Mouse (Mus musculus): ENCODE measurements around the gene Dynlt1f. TPM values are rescaled to one million over a fixed set of nuclear protein-coding genes. Genes with fewer than 3 reads are reported as not detected.
"Not testable (repeated sequence)": the region's sequence is repeated elsewhere in the genome, so short reads cannot be mapped to it uniquely, and the experiment has no call there.

Dynlt1f gene
- total RNA-seq, 1 experiment from 2014 or later, result 120 TPM

DNA sequence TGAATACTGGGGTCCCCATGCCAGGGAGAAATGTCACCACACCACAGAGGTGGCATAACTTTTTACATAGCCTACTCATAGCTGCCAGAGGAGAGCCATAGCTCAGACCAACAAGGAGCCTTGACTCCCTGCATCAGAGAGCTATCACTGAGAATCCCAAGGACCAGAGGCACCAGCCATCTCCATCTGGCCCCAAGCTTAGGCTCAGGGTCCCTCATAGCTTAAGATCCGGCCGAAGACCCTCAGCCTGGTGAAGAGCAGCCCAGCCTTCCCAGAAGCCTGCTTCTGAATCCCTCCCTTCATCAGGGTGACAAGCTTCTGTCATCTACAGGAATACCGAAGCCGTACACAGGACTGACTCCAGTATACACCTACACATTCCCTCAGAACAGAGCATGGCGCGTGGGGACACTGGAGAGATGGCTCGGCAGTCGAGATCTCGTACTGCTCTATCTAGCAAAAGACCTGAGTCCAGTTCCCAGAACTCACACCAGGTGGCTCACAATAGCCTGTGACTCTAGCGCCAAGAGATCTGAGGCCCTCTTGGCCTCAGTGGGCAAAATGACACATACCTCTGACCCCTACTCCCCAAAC lies 15.6 kb downstream of the Dynlt1f start:
- ATAC-seq (replicated peaks in 1 of 2; ENCODE audit: insufficient read depth in 1 of 2, low FRiP score in 2 of 2, low TSS enrichment in 1 of 2, low read depth in 1 of 2, poor library complexity in 2 of 2, severe bottlenecking in 2 of 2), result peak; percentile 2 to 20; a peak in 1 of 4 replicates

- ATAC-seq (replicated peaks in 1 of 2; ENCODE audit: insufficient read depth in 1 of 2, low FRiP score in 2 of 2, low TSS enrichment in 1 of 2, low read depth in 1 of 2, poor library complexity in 2 of 2, severe bottlenecking in 2 of 2), result not testable (repeated sequence)
Measured at GRCm38 (mm10) chr17:6639486-6639885, 16.2 kb downstream of the Dynlt1f start.

GRCm38 (mm10) chr17:6638444-6638843 lies 17.3 kb downstream of the Dynlt1f start:
- ATAC-seq (replicated peaks in 1 of 2; ENCODE audit: insufficient read depth in 1 of 2, low FRiP score in 2 of 2, low TSS enrichment in 1 of 2, low read depth in 1 of 2, poor library complexity in 2 of 2, severe bottlenecking in 2 of 2), result not testable (repeated sequence)

DNA sequence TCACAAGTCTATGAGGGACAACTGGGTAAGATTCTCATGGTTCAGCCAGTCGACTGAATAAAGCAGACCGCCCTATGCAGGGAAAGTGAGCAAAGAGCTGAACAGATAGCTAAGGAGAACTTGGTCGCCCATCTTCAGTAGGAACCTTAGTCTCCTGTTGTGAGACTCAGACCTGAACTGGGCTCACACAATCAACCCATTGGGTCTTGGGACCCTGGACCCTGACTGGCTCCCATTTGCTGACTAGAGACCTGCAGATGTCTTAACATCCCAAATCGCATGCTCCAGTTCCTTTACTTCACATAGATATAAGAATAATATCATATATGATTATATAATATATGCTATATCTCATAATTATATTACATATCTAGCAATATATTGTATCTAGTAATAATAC lies 18.3 kb downstream of the Dynlt1f start:
- ATAC-seq (replicated peaks in 1 of 2; ENCODE audit: insufficient read depth in 1 of 2, low FRiP score in 2 of 2, low TSS enrichment in 1 of 2, low read depth in 1 of 2, poor library complexity in 2 of 2, severe bottlenecking in 2 of 2), result not testable (repeated sequence)

GRCm38 (mm10) chr17:6636861-6637260 lies 18.8 kb downstream of the Dynlt1f start:
- no peak for ATAC-seq (replicated peaks in 1 of 2; ENCODE audit: insufficient read depth in 1 of 2, low FRiP score in 2 of 2, low TSS enrichment in 1 of 2, low read depth in 1 of 2, poor library complexity in 2 of 2, severe bottlenecking in 2 of 2)

DNA sequence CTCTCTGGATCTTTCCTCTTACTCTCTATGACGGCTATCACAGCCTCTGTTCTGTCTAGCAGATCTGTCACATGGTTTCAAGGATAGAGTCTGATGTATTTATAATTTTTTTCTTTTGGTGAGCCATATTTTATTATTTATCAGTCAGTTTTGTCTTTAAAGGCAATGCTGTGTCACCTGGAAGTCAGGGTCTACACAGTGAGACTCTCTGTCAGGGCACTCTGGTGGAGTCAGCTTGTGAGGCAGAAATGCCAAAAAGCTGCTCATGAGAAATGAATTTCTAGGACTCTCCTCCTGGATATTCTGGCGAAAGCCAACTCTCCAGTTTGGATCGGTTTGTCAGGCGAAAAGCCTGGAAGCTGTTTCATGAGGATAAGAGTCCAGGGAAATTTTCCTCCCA lies 19.9 kb downstream of the Dynlt1f start:
- ATAC-seq (replicated peaks in 1 of 2; ENCODE audit: insufficient read depth in 1 of 2, low FRiP score in 2 of 2, low TSS enrichment in 1 of 2, low read depth in 1 of 2, poor library complexity in 2 of 2, severe bottlenecking in 2 of 2), result not testable (repeated sequence)

DNA sequence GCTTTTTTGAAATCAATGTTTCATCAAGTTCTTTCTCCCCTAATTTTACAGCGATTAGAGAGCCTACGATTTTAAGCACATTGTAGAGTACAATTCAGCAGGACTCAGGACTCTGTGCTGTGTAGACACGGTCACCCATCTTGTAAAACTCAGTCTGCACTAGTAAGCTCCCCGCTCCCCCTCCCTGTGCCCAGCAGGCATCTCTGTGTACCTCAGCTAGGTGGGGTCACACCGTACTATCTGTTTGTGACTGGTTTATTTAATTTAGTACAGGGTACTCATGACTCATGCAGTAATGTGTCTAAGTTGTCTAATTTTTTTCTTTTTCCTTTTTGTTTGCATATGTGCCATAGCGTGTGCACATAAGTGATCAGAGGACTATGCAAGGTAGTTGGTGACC lies 22.9 kb downstream of the Dynlt1f start:
- ATAC-seq (replicated peaks in 1 of 2; ENCODE audit: insufficient read depth in 1 of 2, low FRiP score in 2 of 2, low TSS enrichment in 1 of 2, low read depth in 1 of 2, poor library complexity in 2 of 2, severe bottlenecking in 2 of 2), result not testable (repeated sequence)

DNA sequence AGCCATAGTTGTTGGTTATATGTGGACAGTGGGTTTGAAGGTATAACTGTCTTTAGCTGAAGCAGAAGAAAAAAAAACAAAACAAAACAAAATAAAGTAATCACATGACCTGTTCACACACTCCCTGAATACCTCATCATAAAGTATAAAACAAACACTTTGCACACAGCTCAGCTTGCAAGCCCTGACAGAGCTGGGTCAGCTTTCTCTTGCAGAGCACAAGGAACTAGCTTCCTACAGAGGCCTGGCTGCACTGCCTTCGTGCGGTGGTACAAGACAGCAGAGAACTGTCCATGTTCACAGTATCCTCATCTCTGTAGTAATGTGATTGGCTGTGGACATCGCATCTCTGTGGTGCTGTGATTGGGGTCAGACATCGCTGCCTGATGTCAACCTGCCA lies 25.3 kb downstream of the Dynlt1f start:
- ATAC-seq (replicated peaks in 1 of 2; ENCODE audit: insufficient read depth in 1 of 2, low FRiP score in 2 of 2, low TSS enrichment in 1 of 2, low read depth in 1 of 2, poor library complexity in 2 of 2, severe bottlenecking in 2 of 2), result not testable (repeated sequence)

GRCm38 (mm10) chr17:6624926-6625558 lies 30.7 kb downstream of the Dynlt1f start:
- ATAC-seq (replicated peaks in 1 of 2; ENCODE audit: insufficient read depth in 1 of 2, low FRiP score in 2 of 2, low TSS enrichment in 1 of 2, low read depth in 1 of 2, poor library complexity in 2 of 2, severe bottlenecking in 2 of 2), result not testable (repeated sequence)

- not testable (repeated sequence) for ATAC-seq (replicated peaks in 1 of 2; ENCODE audit: insufficient read depth in 1 of 2, low FRiP score in 2 of 2, low TSS enrichment in 1 of 2, low read depth in 1 of 2, poor library complexity in 2 of 2, severe bottlenecking in 2 of 2)
Measured at GRCm38 (mm10) chr17:6621976-6622375, 33.7 kb downstream of the Dynlt1f start.

- not testable (repeated sequence) for ATAC-seq (replicated peaks in 1 of 2; ENCODE audit: insufficient read depth in 1 of 2, low FRiP score in 2 of 2, low TSS enrichment in 1 of 2, low read depth in 1 of 2, poor library complexity in 2 of 2, severe bottlenecking in 2 of 2)
Measured at GRCm38 (mm10) chr17:6620730-6621451, 34.8 kb downstream of the Dynlt1f start.

GRCm38 (mm10) chr17:6620035-6620434 lies 35.7 kb downstream of the Dynlt1f start:
- not testable (repeated sequence) for ATAC-seq (replicated peaks in 1 of 2; ENCODE audit: insufficient read depth in 1 of 2, low FRiP score in 2 of 2, low TSS enrichment in 1 of 2, low read depth in 1 of 2, poor library complexity in 2 of 2, severe bottlenecking in 2 of 2)

DNA sequence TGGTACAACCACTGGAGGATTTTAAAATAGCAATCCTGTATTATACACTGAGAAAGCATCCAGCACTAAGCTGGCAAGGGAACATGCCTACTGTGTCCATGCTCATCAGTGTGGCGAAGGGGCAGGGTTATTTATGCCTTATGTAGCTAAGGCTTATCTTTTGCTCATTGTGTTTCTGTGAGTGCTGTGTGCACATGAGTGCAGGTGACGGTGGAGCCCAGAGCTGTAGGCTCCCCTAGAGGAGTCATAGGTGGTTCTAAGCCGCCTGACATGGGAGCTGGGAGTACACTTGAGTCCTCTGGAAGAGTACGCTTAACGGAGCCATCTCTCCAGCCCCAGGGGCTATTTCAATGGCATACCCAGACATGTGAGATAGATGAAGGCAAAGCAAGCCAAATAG lies 36.4 kb downstream of the Dynlt1f start:
- not testable (repeated sequence) for ATAC-seq (replicated peaks in 1 of 2; ENCODE audit: insufficient read depth in 1 of 2, low FRiP score in 2 of 2, low TSS enrichment in 1 of 2, low read depth in 1 of 2, poor library complexity in 2 of 2, severe bottlenecking in 2 of 2)

DNA sequence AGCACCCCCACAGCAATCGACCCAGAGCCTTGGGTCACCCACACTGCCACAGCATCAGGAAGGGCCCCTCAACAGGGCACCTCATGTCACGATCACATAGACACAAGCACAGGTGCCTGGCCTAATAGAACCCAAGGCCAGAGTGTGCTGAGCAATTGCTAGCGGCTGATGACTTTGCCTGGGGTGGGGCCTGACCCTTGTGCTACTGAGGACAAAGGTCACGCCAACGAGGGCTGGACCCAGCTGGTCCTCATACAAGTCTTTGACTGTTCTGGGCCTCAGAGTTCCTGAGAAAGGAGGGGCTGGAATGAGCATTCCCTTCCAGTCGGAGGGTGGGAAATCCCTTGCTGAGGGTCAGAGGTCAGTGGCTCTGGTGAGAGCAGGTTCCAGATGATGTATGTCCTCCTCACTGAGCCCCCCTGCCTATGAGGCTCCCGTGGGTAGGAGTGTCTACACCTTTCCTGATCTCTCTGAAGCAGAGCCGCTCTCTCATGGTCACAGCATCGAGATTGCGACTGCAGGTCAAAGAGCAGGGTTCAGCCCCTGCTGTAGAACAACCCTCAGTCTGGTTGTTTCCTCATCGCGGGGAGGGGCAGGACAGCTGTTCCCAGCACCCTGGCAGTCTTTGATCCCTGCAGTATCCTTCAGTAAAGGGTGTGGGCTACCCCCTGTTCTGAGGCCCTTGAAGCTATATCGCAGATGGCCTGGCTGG lies 37.9 kb downstream of the Dynlt1f start:
- ATAC-seq (replicated peaks in 1 of 2; ENCODE audit: insufficient read depth in 1 of 2, low FRiP score in 2 of 2, low TSS enrichment in 1 of 2, low read depth in 1 of 2, poor library complexity in 2 of 2, severe bottlenecking in 2 of 2), result not testable (repeated sequence)

GRCm38 (mm10) chr17:6616731-6617130 lies 39.0 kb downstream of the Dynlt1f start:
- not testable (repeated sequence) for ATAC-seq (replicated peaks in 1 of 2; ENCODE audit: insufficient read depth in 1 of 2, low FRiP score in 2 of 2, low TSS enrichment in 1 of 2, low read depth in 1 of 2, poor library complexity in 2 of 2, severe bottlenecking in 2 of 2)

DNA sequence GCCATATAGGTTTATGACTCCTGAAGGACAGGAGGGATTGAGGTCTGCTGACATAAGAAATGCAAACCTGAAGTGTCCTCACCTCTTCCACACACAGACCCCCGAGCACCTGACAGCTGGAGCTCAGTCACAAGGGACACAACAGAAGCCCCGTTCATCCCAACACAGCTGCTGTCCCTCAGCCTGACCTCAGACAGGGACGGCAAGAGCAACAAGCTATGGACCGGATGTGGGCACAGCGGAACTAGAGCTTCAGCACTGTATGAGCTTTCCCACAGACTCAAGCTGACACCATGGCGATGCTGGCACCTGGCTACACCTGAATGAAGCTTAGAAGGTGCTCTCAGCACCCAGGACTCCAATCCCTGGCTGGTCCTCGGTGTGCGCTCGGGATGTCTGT lies 41.4 kb downstream of the Dynlt1f start:
- not testable (repeated sequence) for ATAC-seq (replicated peaks in 1 of 2; ENCODE audit: insufficient read depth in 1 of 2, low FRiP score in 2 of 2, low TSS enrichment in 1 of 2, low read depth in 1 of 2, poor library complexity in 2 of 2, severe bottlenecking in 2 of 2)

DNA sequence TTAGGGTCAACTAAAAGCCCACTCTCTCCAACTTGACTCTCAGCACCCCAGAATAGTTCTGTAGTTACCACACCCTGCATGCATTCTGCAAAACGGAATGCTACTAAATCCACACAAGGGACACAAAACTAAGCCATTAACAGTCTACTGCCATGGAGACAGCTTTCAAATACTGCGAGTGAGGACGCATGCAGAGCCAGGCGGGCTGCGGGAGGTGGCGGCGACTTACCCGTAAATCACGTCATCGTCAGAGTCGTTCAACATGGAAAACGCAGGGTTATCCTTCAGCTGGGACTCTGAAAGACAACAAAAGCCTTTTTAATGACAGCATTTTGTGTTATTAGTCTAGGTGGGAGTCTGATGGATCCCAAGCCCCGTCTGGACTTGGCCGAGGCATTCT lies 42.2 kb downstream of the Dynlt1f start:
- ATAC-seq (replicated peaks in 1 of 2; ENCODE audit: insufficient read depth in 1 of 2, low FRiP score in 2 of 2, low TSS enrichment in 1 of 2, low read depth in 1 of 2, poor library complexity in 2 of 2, severe bottlenecking in 2 of 2), result not testable (repeated sequence)

DNA sequence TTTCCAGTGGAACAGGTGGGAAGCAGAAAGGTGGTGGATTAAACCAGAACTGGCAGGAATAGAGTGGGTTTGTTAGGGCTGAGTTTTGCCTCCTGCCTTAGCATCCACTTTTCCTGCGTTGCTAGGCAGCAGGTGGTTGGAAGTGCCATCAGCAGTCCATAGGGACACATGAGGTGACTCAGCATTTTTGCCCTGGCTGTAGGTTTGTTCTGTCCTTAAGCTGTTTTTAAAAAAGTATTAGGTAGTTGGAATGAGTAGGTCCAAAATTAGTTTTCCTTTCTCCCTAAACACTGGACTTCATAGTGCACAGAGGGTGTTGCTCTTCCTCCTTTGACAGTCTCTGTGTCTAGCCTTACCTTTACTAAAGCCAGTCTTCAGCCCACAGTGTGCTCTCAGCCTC lies 50.4 kb downstream of the Dynlt1f start:
- not testable (repeated sequence) for ATAC-seq (replicated peaks in 1 of 2; ENCODE audit: insufficient read depth in 1 of 2, low FRiP score in 2 of 2, low TSS enrichment in 1 of 2, low read depth in 1 of 2, poor library complexity in 2 of 2, severe bottlenecking in 2 of 2)

Measured in hematopoietic stem cell, adult 5-6 weeks (primary cell).